Mouse (Mus musculus) forebrain, embryonic 15.5 days (tissue): ENCODE data around the gene Lamtor2. TPM values are rescaled to one million over a fixed set of nuclear protein-coding genes. Genes with fewer than 3 reads are reported as not detected.
A peak's percentile ranks its signal among the peaks of the same experiment; 100 is the strongest.

Experiments used
- ATAC-seq: fragments of 200-750 bp; cut with Nextera tagmentation; replicated peaks from 2 replicates; pipeline ENCODE4 v1.8.0; 2017; ENCODE audit warnings: mild to moderate bottlenecking, moderate TSS enrichment, moderate library complexity
- H3K27ac ChIP-seq: fragments of 300-500 bp; sonication (generic); replicated peaks from 2 replicates; pipeline ENCODE4 v1.5.1; 2015; ENCODE audit warnings: mild to moderate bottlenecking, inconsistent platforms
- H3K27me3 ChIP-seq: fragments of 300-500 bp; sonication (generic); 2 replicates; pipeline ENCODE4 v1.6.1; 2015; ENCODE audit warnings: inconsistent platforms
- H3K36me3 ChIP-seq: fragments of 300-500 bp; sonication (generic); 2 replicates; pipeline ENCODE4 v1.6.1; 2015; ENCODE audit warnings: mild to moderate bottlenecking, inconsistent platforms
- H3K4me1 ChIP-seq: fragments of 300-500 bp; sonication (generic); 2 replicates; pipeline ENCODE4 v1.6.1; 2015; ENCODE audit warnings: inconsistent platforms
- H3K4me2 ChIP-seq: fragments of 300-500 bp; sonication (generic); replicated peaks from 2 replicates; pipeline ENCODE4 v1.6.1; 2015; ENCODE audit warnings: mild to moderate bottlenecking, inconsistent platforms
- H3K4me3 ChIP-seq: fragments of 300-500 bp; sonication (generic); 2 replicates; pipeline ENCODE4 v1.5.1; 2015; ENCODE audit warnings: mild to moderate bottlenecking, inconsistent platforms
- H3K9ac ChIP-seq: fragments of 300-500 bp; sonication (generic); replicated peaks from 2 replicates; pipeline ENCODE4 v1.6.1; 2015; ENCODE audit warnings: mild to moderate bottlenecking, inconsistent platforms
- H3K9me3 ChIP-seq: fragments of 300-500 bp; sonication (generic); 2 replicates; pipeline ENCODE4 v1.6.1; 2016; ENCODE audit warnings: inconsistent platforms
- WGBS: fragments of 180-500 bp; shearing (Covaris S2); methylation state at CpG from one replicate; pipeline ENCODE4 v1.1.7; 2015; ENCODE audit warnings: mixed read lengths; 5-methylcytosine and 5-hydroxymethylcytosine counted together
- microRNA counts: library from miRNA; unstranded; fragments of <30 nt; microRNA quantifications from one replicate; lab custom pipeline; 2016
- microRNA-seq: library from miRNA; unstranded; fragments of <30 nt; microRNA quantifications from one replicate; pipeline ENCODE4, GENCODE M21; 2016
- polyA plus RNA-seq: library from polyadenylated mRNA; unstranded; fragments of >200 nt; fragmentation: Nextera tagmentation; extraction: Ambion mirVana; gene quantifications from 2 replicates; pipeline ENCODE4 v1.2.1, GENCODE M21; 2015

Gene Lamtor2
- polyA plus RNA-seq, 1 experiment from 2014 or later = 169 TPM

- Histone ChIP-seq H3K9ac (no peak overlapping the region), H3K9me3 (no peaks in the 10 kb centered on the region), H3K27me3 (no peaks in the 10 kb centered on the region), H3K36me3 (no peaks in the 10 kb centered on the region), H3K4me1 (peaks cover 19% of the 10 kb centered on the region), H3K4me3 (no peak overlapping the region), H3K27ac (no peak overlapping the region), H3K4me2 (no peak overlapping the region)
- WGBS = 48% methylated on average over 8 of the region's 8 CpGs
- ATAC-seq = no peak
These were observed 48.8 kb downstream of the Lamtor2 start for GRCm38 (mm10) chr3:88503881-88504746.

- H3K4me1 ChIP-seq = peaks cover 18% of the 10 kb centered on the region
- peak overlapping the region; percentile 74; the same call in 1 of the 2 replicates for H3K9ac ChIP-seq
- ATAC-seq = no peak
- H3K9me3 ChIP-seq = no peaks in the 10 kb centered on the region
- peak overlapping the region; percentile 72 for H3K4me3 ChIP-seq
- H3K4me2 ChIP-seq = peak overlapping the region; percentile 99
- H3K27ac ChIP-seq = peak overlapping the region; percentile 32; the same call in 1 of the 2 replicates
- no peaks in the 10 kb centered on the region for H3K27me3 ChIP-seq
- no peaks in the 10 kb centered on the region for H3K36me3 ChIP-seq
- 27% methylated on average over 4 of the region's 4 CpGs for whole genome bisulfite sequencing
These were observed 49.4 kb downstream of the Lamtor2 start for GRCm38 (mm10) chr3:88503505-88503863.

GRCm38 (mm10) chr3:88502641-88503504, 50.0 kb downstream of the Lamtor2 start:
- Histone ChIP-seq H3K4me2 (peak overlapping the region; percentile 99), H3K4me3 (peak overlapping the region; percentile 72), H3K27ac (peak overlapping the region; percentile 32; the same call in 1 of the 2 replicates), H3K4me1 (peaks cover 18% of the 10 kb centered on the region), H3K27me3 (no peaks in the 10 kb centered on the region), H3K9ac (peak overlapping the region; percentile 74), H3K36me3 (no peaks in the 10 kb centered on the region), H3K9me3 (no peaks in the 10 kb centered on the region)
- peak; percentile 96 for ATAC-seq
- WGBS = under 1% methylated on average over 55 of the region's 55 CpGs

GRCm38 (mm10) chr3:88502031-88502571, 50.8 kb downstream of the Lamtor2 start:
- Histone ChIP-seq H3K27me3 (no peaks in the 10 kb centered on the region), H3K9me3 (no peaks in the 10 kb centered on the region), H3K27ac (no peak overlapping the region), H3K9ac (peak overlapping the region; percentile 74), H3K4me2 (peak overlapping the region; percentile 99), H3K4me1 (peaks cover 18% of the 10 kb centered on the region), H3K4me3 (peak overlapping the region; percentile 72), H3K36me3 (no peaks in the 10 kb centered on the region)
- 23% methylated on average over 11 of the region's 11 CpGs for WGBS
- no peak for ATAC-seq

- H3K4me2 ChIP-seq = peak overlapping the region; percentile 99
- ATAC-seq = no peak
- no peaks in the 10 kb centered on the region for H3K27me3 ChIP-seq
- peak overlapping the region; percentile 72 for H3K4me3 ChIP-seq
- no peaks in the 10 kb centered on the region for H3K36me3 ChIP-seq
- no peak overlapping the region for H3K27ac ChIP-seq
- H3K9me3 ChIP-seq = no peaks in the 10 kb centered on the region
- H3K4me1 ChIP-seq = peaks cover 18% of the 10 kb centered on the region
- 57% methylated on average over 6 of the region's 6 CpGs for WGBS
- no peak overlapping the region for H3K9ac ChIP-seq
These were observed 51.4 kb downstream of the Lamtor2 start for GRCm38 (mm10) chr3:88501366-88502030.

GRCm38 (mm10) chr3:88500655-88501365, 52.1 kb downstream of the Lamtor2 start:
- Histone ChIP-seq H3K4me2 (no peak overlapping the region), H3K4me3 (no peak overlapping the region), H3K4me1 (peaks cover 18% of the 10 kb centered on the region), H3K9ac (no peak overlapping the region), H3K27ac (no peak overlapping the region), H3K9me3 (no peaks in the 10 kb centered on the region), H3K27me3 (no peaks in the 10 kb centered on the region), H3K36me3 (no peaks in the 10 kb centered on the region)
- no peak for ATAC-seq
- WGBS = 47% methylated on average over 4 of the region's 4 CpGs

GRCm38 (mm10) chr3:88500087-88500486, 52.8 kb downstream of the Lamtor2 start:
- no peaks in the 10 kb centered on the region for H3K9me3 ChIP-seq
- H3K27me3 ChIP-seq = no peaks in the 10 kb centered on the region
- no peak overlapping the region for H3K27ac ChIP-seq
- no peak overlapping the region for H3K4me2 ChIP-seq
- WGBS = 84% methylated on average over 7 of the region's 7 CpGs
- peaks cover 18% of the 10 kb centered on the region for H3K4me1 ChIP-seq
- no peak overlapping the region for H3K9ac ChIP-seq
- ATAC-seq = no peak
- H3K4me3 ChIP-seq = no peak overlapping the region
- H3K36me3 ChIP-seq = no peaks in the 10 kb centered on the region

MicroRNA genes within 50 kb of the gene (microRNA counts, 519-probe panel; counts per million panel counts)
- microRNA mmu-miR-1905 (lab: Ali Mortazavi, UCI) = not detected

Small RNAs within 50 kb of the gene (microRNA-seq; reads per million reads assigned to microRNA genes)
- gene Mir1905 = not detected

Other genes starting within 250 kb of the Lamtor2 start
- 103 and 105 TPM in 2 replicates for gene Glmp, start 228.1 kb downstream of the Lamtor2 start, polyA plus RNA-seq
- 1.7 and 2.0 TPM in 2 replicates for gene Tmem79, start 216.9 kb downstream of the Lamtor2 start, polyA plus RNA-seq
- gene Smg5, start 216.8 kb downstream of the Lamtor2 start, polyA plus RNA-seq = 59.8 and 65.1 TPM in 2 replicates
- gene Paqr6, start 188.5 kb downstream of the Lamtor2 start, polyA plus RNA-seq = 0.94 and 1.0 TPM in 2 replicates
- gene Bglap3, start 180.3 kb downstream of the Lamtor2 start, polyA plus RNA-seq = 0.27 TPM in 1 of 2 replicates, not detected in the other
- not detected in 2 replicates for gene Bglap2, start 174.4 kb downstream of the Lamtor2 start, polyA plus RNA-seq
- gene Bglap, start 168.6 kb downstream of the Lamtor2 start, polyA plus RNA-seq = not detected in 2 replicates
- gene Pmf1, start 142.7 kb downstream of the Lamtor2 start, polyA plus RNA-seq = 55.1 and 64.8 TPM in 2 replicates
- gene Slc25a44, start 127.9 kb downstream of the Lamtor2 start, polyA plus RNA-seq = 31.3 and 33.2 TPM in 2 replicates
- gene Sema4a, start 91.9 kb downstream of the Lamtor2 start, polyA plus RNA-seq = 16.3 and 17.7 TPM in 2 replicates
- 23.4 and 27.5 TPM in 2 replicates for gene Lmna, start 43.1 kb downstream of the Lamtor2 start, polyA plus RNA-seq
- gene Mex3a, start 20.7 kb downstream of the Lamtor2 start, polyA plus RNA-seq = 50.6 and 55.6 TPM in 2 replicates
- 0.15 and 0.28 TPM in 2 replicates for gene Rab25, start 4.8 kb downstream of the Lamtor2 start, polyA plus RNA-seq
- 45.8 and 47.6 TPM in 2 replicates for gene Ubqln4, start 684 bp upstream of the Lamtor2 start, polyA plus RNA-seq
- gene Ssr2, start 22.8 kb upstream of the Lamtor2 start, polyA plus RNA-seq = 133 and 134 TPM in 2 replicates
- gene Arhgef2, start 52.9 kb upstream of the Lamtor2 start, polyA plus RNA-seq = 192 and 193 TPM in 2 replicates
- not detected in 2 replicates for gene Rxfp4, start 100.1 kb upstream of the Lamtor2 start, polyA plus RNA-seq
- gene Khdc4, start 132.7 kb upstream of the Lamtor2 start, polyA plus RNA-seq = 102 and 104 TPM in 2 replicates
- 51.6 and 53.1 TPM in 2 replicates for gene Rit1, start 163.8 kb upstream of the Lamtor2 start, polyA plus RNA-seq
- gene Syt11, start 222.1 kb upstream of the Lamtor2 start, polyA plus RNA-seq = 236 TPM in 2 replicates